Mouse (Mus musculus) CD4-positive naive resting alpha-beta T cell, adult 76 days (primary cell): Measurements from ENCODE around the gene Cfap36. TPM values are rescaled to one million over a fixed set of nuclear protein-coding genes. Genes with fewer than 3 reads are reported as not detected.

Source experiments
- total RNA-seq: library from RNA; stranded (reverse); gene quantifications from one replicate; pipeline ENCODE4 v1.2.4, GENCODE M21; 2023

Cfap36 gene
- 19.1 TPM for total RNA-seq

GRCm38 (mm10) chr11:29246883-29247650 lies at the start of gene Cfap36:
Gene Cfap36, minus strand, starts transcription at chr11:29247409.

GRCm38 (mm10) chr11:29172563-29173124 lies 74.6 kb downstream of the Cfap36 start, which contains the start of gene Ppp4r3b:
Gene Ppp4r3b, plus strand, starts transcription at chr11:29172890.

Other genes starting within 250 kb of the Cfap36 start
- 25.9 TPM for gene Pnpt1, start 116.7 kb downstream of the Cfap36 start, total RNA-seq
- 98.0 TPM for gene Ppp4r3b, start 74.5 kb downstream of the Cfap36 start, total RNA-seq
- 5.7 TPM for gene Ccdc88a, start 126.2 kb upstream of the Cfap36 start, total RNA-seq